8 mouse cellular contexts compared by ENCODE assay signal in genomic region chr7:51861250-51862096, GRCm38 (mm10). TPM values are rescaled to one million over a fixed set of nuclear protein-coding genes. Genes with fewer than 3 reads are reported as not detected.
DNase-seq lines count a peak whose midpoint lies in the region; ATAC-seq lines count a peak whose summit lies in the region.

TSS of gene Gas2 (plus strand) at chr7:51862015.

- H3K36me3 ChIP-seq in hindbrain, embryonic 15.5 days, result no peaks in the 10 kb centered on the region

- peak; percentile 93 for DNase-seq in ZHBTc4 (ENCODE audit: low read depth, low spot score)
- peak; percentile 61 to 93 for DNase-seq in cerebellum, postnatal 4 days (ENCODE audit: low spot score in 2 of 2)
- DNase-seq in gastrocnemius, adult 18-20 months (ENCODE audit: low spot score), result peak; percentile 80
- DNase-seq in left cerebral cortex, adult 11 months (ENCODE audit: low spot score), result peak; percentile 78
- peak; percentile 86 for DNase-seq in lung, postnatal 36 days
- peak; percentile 81 for DNase-seq in retina, embryonic 14.5 days (ENCODE audit: low spot score)
- DNase-seq in thymus, postnatal 36 days, result peak; percentile 82 to 88

- peak; percentile 93 for ATAC-seq in hindbrain, embryonic 15.5 days (ENCODE audit: low FRiP score, low read depth)

- peaks cover 32% of the 10 kb centered on the region for H3K4me1 ChIP-seq in hindbrain, embryonic 15.5 days (replicated peaks)

- no peaks in the 10 kb centered on the region for H3K9me3 ChIP-seq in hindbrain, embryonic 15.5 days

- H3K4me2 ChIP-seq in hindbrain, embryonic 15.5 days, result peak within 1 kb of the TSS; percentile 79

- no peaks in the 10 kb centered on the region for H3K27me3 ChIP-seq in hindbrain, embryonic 15.5 days

- peak within 1 kb of the TSS; percentile 100 for H3K27ac ChIP-seq in hindbrain, embryonic 15.5 days (replicated peaks)

- peak within 1 kb of the TSS; percentile 80 for H3K4me3 ChIP-seq in hindbrain, embryonic 15.5 days

- 4% methylated on average over 105 of the region's 105 CpGs for WGBS in hindbrain, embryonic 15.5 days

- H3K9ac ChIP-seq in hindbrain, embryonic 15.5 days, result peak within 1 kb of the TSS; percentile 86

RNA-seq across cellular contexts. Expression of gene Gas2, which starts in this region (rescaled TPM):
- 1 to 10 TPM; 3.5 to 4.7 TPM for total RNA-seq in gastrocnemius, adult 18-20 months (2021)
- 12.9 and 14.0 TPM in 2 replicates for polyA plus RNA-seq in hindbrain, embryonic 15.5 days (2015; fragmentation: Nextera tagmentation; extraction: Ambion mirVana)

Comparison
In these comparisons a context has a peak if more than half of its experiments do, and no peak if none do; other contexts are left out.
1. Peak in every context shown above with its lines: DNase-seq, ATAC-seq, H3K4me3 ChIP-seq and H3K27ac ChIP-seq.